Mouse (Mus musculus) thymus, adult 2 months (tissue): ENCODE results near the gene Adh1. TPM values are rescaled to one million over a fixed set of nuclear protein-coding genes. Genes with fewer than 3 reads are reported as not detected.

Experiments used
- DNase-seq: peaks from one replicate; pipeline ENCODE4 v3.0.0; 2021
- H3K27ac ChIP-seq: fragments of 200-500 bp; 2 replicates; pipeline ENCODE4 v1.5.1; 2012; ENCODE audit warnings: low read length, control low read depth; ENCODE audit not compliant: control insufficient read depth, insufficient read depth
- H3K27me3 ChIP-seq: fragments of 200-500 bp; 2 replicates; pipeline ENCODE4 v1.6.1; 2012; ENCODE audit warnings: mild to moderate bottlenecking, low read length, moderate library complexity, mixed read lengths; ENCODE audit not compliant: control insufficient read depth, insufficient read depth
- H3K36me3 ChIP-seq: fragments of 200-500 bp; 2 replicates; pipeline ENCODE4 v1.6.1; 2012; ENCODE audit warnings: mild to moderate bottlenecking, low read length, moderate library complexity; ENCODE audit not compliant: control insufficient read depth, insufficient read depth
- H3K4me1 ChIP-seq: fragments of 200-500 bp; replicated peaks from 2 replicates; pipeline ENCODE4 v1.6.1; 2012; ENCODE audit warnings: low read length; ENCODE audit not compliant: control insufficient read depth, insufficient read depth
- H3K4me3 ChIP-seq: fragments of 200-500 bp; 2 replicates; pipeline ENCODE4 v1.5.1; 2012; ENCODE audit warnings: mild to moderate bottlenecking, low read length, control low read depth, moderate library complexity; ENCODE audit not compliant: control insufficient read depth, insufficient read depth
- CTCF ChIP-seq: fragments of 200-500 bp; IDR thresholded peaks from 2 replicates; pipeline ENCODE4 v1.5.1; 2012; ENCODE audit warnings: mild to moderate bottlenecking, control low read depth, low read length, moderate library complexity, borderline replicate concordance; ENCODE audit not compliant: control insufficient read depth, poor library complexity, insufficient read depth; ENCODE audit errors: extremely low read depth
- POLR2A ChIP-seq: fragments of 200-500 bp; IDR thresholded peaks from 2 replicates; pipeline ENCODE4 v1.6.1; 2012; ENCODE audit warnings: mild to moderate bottlenecking, low read length, control low read depth, moderate library complexity; ENCODE audit not compliant: control insufficient read depth, poor library complexity, insufficient read depth; ENCODE audit errors: extremely low read depth
- WGBS: fragments of 180-500 bp; shearing (Covaris S2); methylation state at CpG from one replicate; pipeline ENCODE4 v1.1.7; 2018; 5-methylcytosine and 5-hydroxymethylcytosine counted together
- polyA plus RNA-seq: library from polyadenylated mRNA; depleted of rRNA; stranded (reverse); fragments of >200 nt; gene quantifications from 2 replicates; pipeline ENCODE4 v1.2.3, GENCODE M21; 2012

The Adh1 gene
- polyA plus RNA-seq, 1 experiment = 10.4 TPM

DNA sequence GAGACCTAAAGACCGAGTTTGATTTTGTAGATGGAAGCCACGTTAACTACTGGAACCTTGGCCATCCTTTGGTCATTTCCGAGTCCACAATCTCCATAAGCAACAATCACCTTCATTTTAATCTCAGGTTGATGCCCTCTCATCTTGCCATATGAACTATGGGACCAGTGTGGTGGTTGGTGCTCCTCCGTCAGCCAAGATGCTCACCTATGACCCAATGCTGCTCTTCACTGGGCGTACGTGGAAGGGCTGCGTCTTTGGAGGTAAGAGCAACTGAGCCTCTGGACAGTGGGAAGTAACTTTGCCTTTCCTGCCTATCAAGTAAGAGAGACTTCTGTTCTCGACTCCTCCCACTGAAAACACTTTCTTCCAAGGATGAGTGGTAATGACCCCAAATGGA, 33.0 kb upstream of the Adh1 start:
- Histone ChIP-seq H3K4me3 (no peak overlapping the region), H3K4me1 (no peaks in the 10 kb centered on the region), H3K27me3 (no peaks in the 10 kb centered on the region), H3K27ac (no peak overlapping the region), H3K36me3 (no peaks in the 10 kb centered on the region)
- no peak for DNase-seq
- TF ChIP-seq POLR2A (no peak), CTCF (no peak)
- 93% methylated on average over 8 of the region's 8 CpGs for WGBS

DNA sequence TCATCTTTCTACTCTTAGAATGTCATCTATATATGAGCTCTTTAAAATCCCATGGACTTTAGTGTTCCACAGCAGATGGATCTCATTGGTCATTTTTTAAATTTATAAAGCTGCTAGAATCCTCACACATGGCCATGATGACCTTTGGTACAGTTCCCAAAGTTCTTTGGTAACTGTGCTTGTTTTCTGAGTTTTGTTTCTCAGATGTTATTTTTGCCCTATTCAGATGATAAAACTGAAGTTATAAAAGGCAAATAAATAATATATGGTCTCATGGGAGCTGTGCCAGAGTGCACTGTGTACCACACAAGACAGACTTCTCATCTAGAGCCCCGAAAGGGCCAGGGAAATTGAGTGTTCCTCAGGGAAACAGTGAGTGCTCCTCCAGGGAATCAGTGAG, 31.3 kb upstream of the Adh1 start:
- TF ChIP-seq CTCF (no peak), POLR2A (no peak)

DNA sequence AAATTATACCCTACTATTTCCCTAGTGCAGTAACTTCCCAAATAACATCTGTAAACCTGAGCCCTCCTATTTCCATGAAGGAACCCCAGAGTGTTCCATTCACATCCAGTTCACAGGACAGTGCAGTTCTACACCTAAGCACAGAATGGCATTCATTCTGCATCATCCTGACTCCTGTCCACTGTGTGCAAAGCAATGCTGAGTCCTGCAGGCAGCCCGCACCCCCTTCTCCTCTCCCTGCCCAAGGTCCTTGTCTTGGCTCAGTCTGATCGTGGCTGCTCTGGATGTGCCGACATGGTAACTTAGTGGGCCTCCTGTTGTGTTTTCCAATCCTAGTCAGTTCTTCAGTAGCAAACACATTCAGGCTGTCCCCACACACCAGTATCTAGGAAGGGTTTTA, 30.5 kb upstream of the Adh1 start:
- 96% methylated on average over 3 of the region's 3 CpGs for WGBS
- no peak overlapping the region for H3K4me3 ChIP-seq
- no peaks in the 10 kb centered on the region for H3K27me3 ChIP-seq
- TF ChIP-seq CTCF = no peak
- TF ChIP-seq POLR2A = no peak
- no peak overlapping the region for H3K27ac ChIP-seq
- H3K36me3 ChIP-seq = no peaks in the 10 kb centered on the region
- no peak for DNase-seq
- no peaks in the 10 kb centered on the region for H3K4me1 ChIP-seq

More for the DNA sequence above, 31.3 kb upstream of the Adh1 start:
- no peaks in the 10 kb centered on the region for H3K27me3 ChIP-seq
- no peaks in the 10 kb centered on the region for H3K36me3 ChIP-seq
- 97% methylated on average over 1 of the region's 1 CpGs for WGBS
- H3K4me1 ChIP-seq = no peaks in the 10 kb centered on the region
- no peak for DNase-seq
- H3K27ac ChIP-seq = no peak overlapping the region
- no peak overlapping the region for H3K4me3 ChIP-seq

DNA sequence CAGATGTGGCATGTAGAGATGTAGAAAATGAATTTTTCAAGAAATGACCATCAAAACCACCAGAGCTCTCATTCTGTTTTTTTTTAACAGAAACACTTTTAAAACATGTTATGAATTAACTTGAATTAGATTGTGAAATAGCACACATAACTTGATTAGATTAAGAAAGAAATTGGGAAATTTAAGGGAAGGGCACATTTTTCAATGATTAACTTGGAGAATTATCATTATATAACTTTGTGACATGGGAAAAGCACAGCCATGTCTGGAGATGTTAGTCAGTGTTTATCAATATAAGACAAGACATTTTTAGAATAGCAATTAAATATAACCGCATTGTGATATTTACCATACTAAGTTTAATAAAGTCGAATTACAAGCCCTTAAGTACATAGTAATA, 29.3 kb upstream of the Adh1 start:
- Histone ChIP-seq H3K4me3 (no peak overlapping the region), H3K36me3 (no peaks in the 10 kb centered on the region), H3K27me3 (no peaks in the 10 kb centered on the region), H3K4me1 (no peaks in the 10 kb centered on the region), H3K27ac (no peak overlapping the region)
- WGBS = 92% methylated on average over 2 of the region's 2 CpGs
- TF ChIP-seq POLR2A = no peak
- TF ChIP-seq CTCF = no peak
- no peak for DNase-seq

DNA sequence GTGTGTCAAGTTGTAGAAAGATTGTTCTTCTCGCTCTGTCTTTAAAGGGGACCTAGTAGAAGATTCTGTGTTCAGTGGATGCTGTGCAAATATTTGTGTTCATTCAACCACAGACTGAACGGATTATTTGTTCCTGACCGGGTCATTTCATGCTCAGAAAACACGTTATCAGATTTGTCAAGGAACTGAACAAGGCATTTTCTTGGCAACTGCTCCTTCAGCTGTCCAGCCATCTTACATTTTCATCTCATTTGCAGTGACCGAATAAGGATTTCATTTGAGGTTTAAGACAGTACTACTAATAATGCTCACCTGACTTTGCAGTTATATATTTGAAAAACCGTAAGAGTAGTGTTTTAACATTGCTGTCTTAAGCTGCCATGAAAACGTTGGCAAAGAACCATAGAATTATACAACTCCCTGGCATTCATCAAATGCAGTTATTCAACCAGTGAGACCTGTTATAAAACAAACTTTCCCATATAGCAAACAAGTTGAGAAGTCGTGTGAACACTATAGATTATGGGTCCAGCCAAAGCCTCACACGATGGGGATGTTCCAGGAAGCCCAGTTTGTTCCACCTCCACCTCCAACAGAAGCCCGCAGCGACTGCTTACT, 24.1 kb upstream of the Adh1 start:
- 71% methylated on average over 11 of the region's 11 CpGs for WGBS
- H3K4me1 ChIP-seq = no peaks in the 10 kb centered on the region

DNA sequence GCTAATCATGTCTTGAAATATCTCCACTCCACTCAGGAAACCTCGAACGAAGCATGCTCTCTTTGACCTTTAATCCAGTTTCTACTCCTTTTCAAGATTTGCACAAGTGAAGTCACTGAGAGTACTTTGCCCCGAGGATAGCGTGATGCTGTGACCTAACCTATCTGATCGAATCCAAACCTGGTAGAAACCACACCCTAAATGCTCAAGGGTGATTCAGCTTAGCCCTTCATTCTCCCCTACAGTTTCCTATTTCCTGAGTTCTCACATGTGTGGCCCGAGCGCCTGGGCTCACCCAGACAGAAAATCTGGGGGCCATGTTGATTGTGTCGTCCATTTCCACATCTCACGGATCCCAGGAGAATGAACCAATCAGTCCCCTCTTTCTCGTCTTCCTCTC, 22.7 kb upstream of the Adh1 start:
- no peaks in the 10 kb centered on the region for H3K4me1 ChIP-seq
- DNase-seq = no peak
- 83% methylated on average over 10 of the region's 10 CpGs for WGBS

More for the DNA sequence above, 24.1 kb upstream of the Adh1 start:
- Histone ChIP-seq H3K27ac (no peak overlapping the region), H3K27me3 (no peaks in the 10 kb centered on the region), H3K36me3 (no peaks in the 10 kb centered on the region), H3K4me3 (no peak overlapping the region)
- no peak for TF ChIP-seq CTCF
- no peak for TF ChIP-seq POLR2A
- DNase-seq = no peak

DNA sequence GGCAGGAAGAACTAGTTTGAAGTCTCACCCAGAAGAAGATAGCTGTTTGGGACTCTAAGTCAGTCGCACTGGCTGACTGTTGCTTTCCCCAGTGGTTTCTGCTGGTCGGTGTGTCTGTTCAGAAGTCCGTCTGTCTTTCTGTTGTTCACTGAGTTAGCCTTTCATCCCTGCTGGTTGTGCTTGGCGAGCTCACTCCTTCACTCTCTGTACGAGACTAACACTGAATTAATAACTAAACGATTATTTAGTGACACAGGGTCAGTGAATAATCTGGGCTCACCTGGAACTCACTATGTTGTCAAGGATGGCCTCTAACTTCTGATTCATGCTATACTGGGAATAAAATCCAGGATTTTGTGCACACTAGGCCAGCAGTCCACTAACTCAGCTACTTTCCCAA, 21.3 kb upstream of the Adh1 start:
- Histone ChIP-seq H3K27ac (no peak overlapping the region), H3K4me3 (no peak overlapping the region), H3K36me3 (no peaks in the 10 kb centered on the region), H3K4me1 (no peaks in the 10 kb centered on the region), H3K27me3 (no peaks in the 10 kb centered on the region)
- DNase-seq = no peak
- TF ChIP-seq CTCF (no peak), POLR2A (no peak)
- 86% methylated on average over 6 of the region's 6 CpGs for WGBS

More for the DNA sequence above, 22.7 kb upstream of the Adh1 start:
- H3K27ac ChIP-seq = no peak overlapping the region
- H3K36me3 ChIP-seq = no peaks in the 10 kb centered on the region
- TF ChIP-seq CTCF (no peak), POLR2A (no peak)
- no peaks in the 10 kb centered on the region for H3K27me3 ChIP-seq
- H3K4me3 ChIP-seq = no peak overlapping the region

DNA sequence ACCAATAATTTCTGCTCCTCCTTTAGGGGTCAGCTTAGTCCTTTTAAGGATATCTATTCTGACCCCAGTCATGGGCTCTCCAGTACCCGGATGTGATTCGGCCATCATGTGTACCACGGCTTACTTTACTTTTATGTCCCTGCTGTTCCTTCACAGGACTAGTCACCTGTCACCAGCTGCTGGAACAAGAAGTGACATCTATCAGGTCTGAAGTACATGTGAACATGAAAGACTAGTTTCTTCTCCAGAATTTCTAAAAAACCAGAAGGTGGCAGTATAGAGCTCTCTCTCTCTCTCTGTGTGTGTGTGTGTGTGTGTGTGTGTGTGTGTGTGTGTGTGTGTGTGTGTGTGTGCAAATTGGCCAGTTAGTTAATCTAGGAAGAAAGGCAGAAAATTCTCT, 20.4 kb upstream of the Adh1 start:
- Histone ChIP-seq H3K27ac (no peak overlapping the region), H3K27me3 (no peaks in the 10 kb centered on the region), H3K36me3 (no peaks in the 10 kb centered on the region), H3K4me1 (no peaks in the 10 kb centered on the region), H3K4me3 (no peak overlapping the region)
- no peak for DNase-seq
- no peak for TF ChIP-seq CTCF
- no peak for TF ChIP-seq POLR2A
- 89% methylated on average over 3 of the region's 3 CpGs for WGBS
